Mouse (Mus musculus) heart, embryonic 13.5 days (tissue): ENCODE measurements around the gene Klk9. TPM values are rescaled to one million over a fixed set of nuclear protein-coding genes. Genes with fewer than 3 reads are reported as not detected.

Experiments
- ATAC-seq: fragments of 200-750 bp; cut with Nextera tagmentation; 2 replicates; pipeline ENCODE4 v1.8.0; 2017; ENCODE audit warnings: moderate TSS enrichment; ENCODE audit not compliant: insufficient number of reproducible peaks, low FRiP score, low TSS enrichment; ENCODE audit errors: extremely low read depth
- H3K27ac ChIP-seq: fragments of 300-500 bp; sonication (generic); replicated peaks from 2 replicates; pipeline ENCODE4 v1.5.1; 2015; ENCODE audit warnings: moderate library complexity, mild to moderate bottlenecking, inconsistent platforms
- H3K27me3 ChIP-seq: fragments of 300-500 bp; sonication (generic); replicated peaks from 2 replicates; pipeline ENCODE4 v1.6.1; 2015; ENCODE audit warnings: mild to moderate bottlenecking, inconsistent platforms
- H3K36me3 ChIP-seq: fragments of 300-500 bp; sonication (generic); 2 replicates; pipeline ENCODE4 v1.6.1; 2015; ENCODE audit warnings: mild to moderate bottlenecking, inconsistent platforms
- H3K4me1 ChIP-seq: fragments of 300-500 bp; sonication (generic); 2 replicates; pipeline ENCODE4 v1.6.1; 2015; ENCODE audit warnings: inconsistent platforms
- H3K4me2 ChIP-seq: fragments of 300-500 bp; sonication (generic); 2 replicates; pipeline ENCODE4 v1.6.1; 2015; ENCODE audit warnings: inconsistent platforms, mild to moderate bottlenecking, moderate library complexity
- H3K4me3 ChIP-seq: fragments of 300-500 bp; sonication (generic); 2 replicates; pipeline ENCODE4 v1.5.1; 2015; ENCODE audit warnings: moderate library complexity, mild to moderate bottlenecking, inconsistent platforms
- H3K9ac ChIP-seq: fragments of 300-500 bp; sonication (generic); 2 replicates; pipeline ENCODE4 v1.6.1; 2015; ENCODE audit warnings: inconsistent platforms, mild to moderate bottlenecking, moderate library complexity
- H3K9me3 ChIP-seq: fragments of 300-500 bp; sonication (generic); 2 replicates; pipeline ENCODE4 v1.6.1; 2016; ENCODE audit warnings: inconsistent platforms
- WGBS: fragments of 180-500 bp; shearing (Covaris S2); methylation state at CpG from one replicate; pipeline ENCODE4 v1.1.7; 2015; ENCODE audit warnings: mixed read lengths; 5-methylcytosine and 5-hydroxymethylcytosine counted together
- polyA plus RNA-seq: library from polyadenylated mRNA; unstranded; fragments of >200 nt; fragmentation: Nextera tagmentation; extraction: Ambion mirVana; gene quantifications from 2 replicates; pipeline ENCODE4 v1.2.1, GENCODE M21; 2015

Klk9 gene
- polyA plus RNA-seq, 1 experiment from 2014 or later: 0.25 TPM

GRCm38 (mm10) chr7:43843801-43844200 is 52.1 kb downstream of the Klk9 start:
- H3K4me2 ChIP-seq: no peak overlapping the region
- no peak overlapping the region for H3K27ac ChIP-seq
- H3K9ac ChIP-seq: no peak overlapping the region
- WGBS: 83% methylated on average over 4 of the region's 4 CpGs
- H3K27me3 ChIP-seq: no peaks in the 10 kb centered on the region
- H3K4me3 ChIP-seq: no peak overlapping the region
- no peak for ATAC-seq
- no peaks in the 10 kb centered on the region for H3K4me1 ChIP-seq
- H3K9me3 ChIP-seq: 0 out of 2 replicates have a peak, but pooled peaks cover under 1% of the 10 kb centered on the region
- H3K36me3 ChIP-seq: no peaks in the 10 kb centered on the region

Other genes with a start within 250 kb of the Klk9 start
- gene Cd33, start 247.5 kb upstream of the Klk9 start, polyA plus RNA-seq: 0.68 and 1.1 TPM in 2 replicates
- 1.2 and 1.3 TPM in 2 replicates for gene Zfp658, start 229.6 kb upstream of the Klk9 start, polyA plus RNA-seq
- 7.0 TPM in 2 replicates for gene Zfp719, start 212.3 kb upstream of the Klk9 start, polyA plus RNA-seq
- gene Zfp819, start 184.7 kb upstream of the Klk9 start, polyA plus RNA-seq: not detected in 2 replicates
- not detected in 2 replicates for gene Ceacam18, start 157.2 kb upstream of the Klk9 start, polyA plus RNA-seq
- 0.41 and 0.52 TPM in 2 replicates for gene Siglece, start 131.7 kb upstream of the Klk9 start, polyA plus RNA-seq
- 6.3 and 6.8 TPM in 2 replicates for gene Ctu1, start 119.9 kb upstream of the Klk9 start, polyA plus RNA-seq
- gene Klk14, start 101.5 kb upstream of the Klk9 start, polyA plus RNA-seq: not detected in 2 replicates
- 0.20 TPM in 1 of 2 replicates, not detected in the other for gene Klk13, start 79.3 kb upstream of the Klk9 start, polyA plus RNA-seq
- gene Klk12, start 23.0 kb upstream of the Klk9 start, polyA plus RNA-seq: not detected in 2 replicates
- not detected in 2 replicates for gene Klk11, start 17.3 kb upstream of the Klk9 start, polyA plus RNA-seq
- gene Klk10, start 10.9 kb upstream of the Klk9 start, polyA plus RNA-seq: 0.10 and 0.11 TPM in 2 replicates
- 25.8 and 27.9 TPM in 2 replicates for gene Klk8, start 5.7 kb downstream of the Klk9 start, polyA plus RNA-seq
- 0.09 and 0.10 TPM in 2 replicates for gene Klk7, start 19.4 kb downstream of the Klk9 start, polyA plus RNA-seq
- not detected in 2 replicates for gene Klk6, start 32.6 kb downstream of the Klk9 start, polyA plus RNA-seq
- gene Klk5, start 50.1 kb downstream of the Klk9 start, polyA plus RNA-seq: not detected in 2 replicates
- gene Klk4, start 89.3 kb downstream of the Klk9 start, polyA plus RNA-seq: not detected in 2 replicates
- gene Klk15, start 141.8 kb downstream of the Klk9 start, polyA plus RNA-seq: not detected in 2 replicates
- gene Klk1b8, start 158.8 kb downstream of the Klk9 start, polyA plus RNA-seq: not detected in 2 replicates
- not detected in 2 replicates for gene Klk1b1, start 174.9 kb downstream of the Klk9 start, polyA plus RNA-seq
- not detected in 2 replicates for gene Klk1b9, start 184.2 kb downstream of the Klk9 start, polyA plus RNA-seq
- gene Klk1b11, start 204.0 kb downstream of the Klk9 start, polyA plus RNA-seq: not detected in 2 replicates
- gene Klk1b26, start 220.3 kb downstream of the Klk9 start, polyA plus RNA-seq: not detected in 2 replicates